Mouse (Mus musculus) lung, postnatal 14 days (tissue): ENCODE results near the gene BC025920.
"Not testable (repeated sequence)": the region's sequence is repeated elsewhere in the genome, so short reads cannot be mapped to it uniquely, and the experiment has no call there.

Source experiments
- DNase-seq: peaks from one replicate; pipeline ENCODE4 v3.0.0; 2021

Gene BC025920

DNA sequence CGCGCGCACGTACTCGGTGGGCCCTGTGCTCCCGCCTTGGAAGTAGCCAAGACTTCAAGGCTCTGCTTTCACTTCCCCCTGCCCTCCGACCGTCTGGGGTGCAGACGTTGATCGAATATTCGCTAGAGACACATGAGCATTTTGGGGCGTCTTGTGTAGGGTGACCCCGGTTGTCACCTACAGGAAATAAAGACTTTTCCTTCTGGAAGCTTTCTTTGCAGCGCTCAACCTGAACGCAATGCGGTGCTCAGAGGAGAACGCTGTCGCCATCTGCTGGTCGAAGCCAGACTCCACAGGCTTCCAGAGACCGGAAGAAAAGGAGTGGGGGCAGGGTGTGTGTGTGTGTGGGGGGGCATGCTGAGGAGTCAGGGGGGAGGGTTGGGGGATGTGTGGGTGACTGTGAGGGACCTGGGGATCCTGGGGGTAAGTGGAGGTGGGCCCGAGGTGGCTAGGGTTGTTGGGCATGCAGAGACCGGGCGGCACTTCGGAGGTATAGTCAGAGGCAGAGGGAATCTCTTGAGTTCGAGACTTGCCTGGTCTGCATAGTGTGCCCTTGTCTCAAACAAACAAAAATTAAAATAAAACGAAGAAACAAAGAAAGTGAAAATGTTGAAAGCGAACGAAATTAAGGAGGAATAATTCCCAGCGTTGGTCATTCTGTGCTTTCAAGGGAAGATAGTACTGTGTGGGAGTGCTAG, 953 bp upstream of the BC025920 start:
- peak; percentile 92 for DNase-seq

DNA sequence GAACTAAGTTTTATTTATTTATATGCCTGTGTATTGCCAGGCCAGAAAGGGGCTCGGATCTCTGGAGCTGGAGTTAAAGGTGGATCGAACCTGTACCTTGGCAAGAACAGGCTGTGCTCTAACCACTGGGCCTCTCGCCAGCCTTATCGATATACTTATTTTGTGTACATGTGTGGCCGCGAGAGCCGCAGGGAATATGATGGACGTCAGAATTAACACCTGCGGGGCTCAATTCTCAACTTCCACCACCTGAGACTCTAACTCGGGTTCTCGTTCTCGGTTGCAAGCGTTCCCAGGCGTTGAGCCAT, 450 bp upstream of the BC025920 start:
- no peak for DNase-seq

DNA sequence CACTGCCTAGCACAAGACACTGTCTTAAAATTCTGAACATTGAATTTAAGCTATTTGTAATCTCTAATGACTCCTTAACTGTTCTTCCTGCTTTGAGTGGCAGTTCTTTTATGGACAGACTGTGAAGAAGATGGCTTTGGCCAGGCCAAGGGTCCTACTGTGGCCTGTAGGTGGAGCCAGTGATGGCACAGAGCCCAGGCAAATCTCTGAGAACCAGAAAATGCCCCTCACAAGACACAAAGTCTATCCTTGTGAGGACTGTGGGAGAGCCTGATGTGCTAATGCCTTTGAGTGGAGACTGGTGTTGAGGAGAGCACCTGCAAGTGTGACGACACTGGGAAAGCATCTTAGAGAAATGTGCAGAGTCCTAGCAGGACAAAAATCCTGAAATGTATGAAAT, 2.2 kb downstream of the BC025920 start:
- no peak for DNase-seq

DNA sequence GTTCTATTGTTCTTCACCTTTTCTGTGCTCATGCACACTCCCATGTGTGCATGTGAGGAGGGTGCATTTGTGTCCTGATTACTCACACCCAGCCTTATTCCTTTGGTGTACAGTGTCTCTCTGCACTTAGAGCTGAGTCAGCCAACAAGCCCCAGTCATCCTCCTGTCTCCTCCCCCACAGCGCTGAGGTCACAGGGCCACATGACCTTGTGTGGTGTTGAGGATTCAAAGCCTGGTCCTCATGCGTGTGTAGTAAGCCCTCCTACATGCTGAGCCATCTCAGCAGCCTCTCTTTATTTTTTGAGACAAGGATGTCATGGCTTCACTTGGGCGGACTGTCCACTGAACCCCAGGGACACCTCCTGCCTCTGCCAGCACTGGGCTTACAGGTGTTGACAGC, 6.7 kb downstream of the BC025920 start:
- DNase-seq, result no peak

DNA sequence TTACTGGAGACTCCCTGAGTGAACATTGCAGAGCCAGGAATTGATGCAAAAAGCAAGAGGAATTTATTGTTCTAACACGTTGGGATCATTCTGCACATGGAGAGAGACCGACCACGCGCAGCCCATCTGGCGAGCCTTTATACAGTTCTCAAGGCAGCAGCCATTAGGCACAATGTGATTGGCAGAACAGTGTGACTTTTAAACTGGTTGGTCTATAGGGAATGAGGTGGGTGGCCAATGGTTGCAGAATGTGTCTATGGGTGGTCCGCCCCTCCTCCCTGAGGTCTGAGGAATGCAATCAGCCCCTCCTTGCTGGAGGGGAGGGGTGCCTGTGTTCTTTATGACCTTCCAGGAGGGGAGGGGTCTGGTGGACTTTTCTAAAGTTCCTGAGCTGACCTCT, 9.4 kb downstream of the BC025920 start:
- no peak for DNase-seq

DNA sequence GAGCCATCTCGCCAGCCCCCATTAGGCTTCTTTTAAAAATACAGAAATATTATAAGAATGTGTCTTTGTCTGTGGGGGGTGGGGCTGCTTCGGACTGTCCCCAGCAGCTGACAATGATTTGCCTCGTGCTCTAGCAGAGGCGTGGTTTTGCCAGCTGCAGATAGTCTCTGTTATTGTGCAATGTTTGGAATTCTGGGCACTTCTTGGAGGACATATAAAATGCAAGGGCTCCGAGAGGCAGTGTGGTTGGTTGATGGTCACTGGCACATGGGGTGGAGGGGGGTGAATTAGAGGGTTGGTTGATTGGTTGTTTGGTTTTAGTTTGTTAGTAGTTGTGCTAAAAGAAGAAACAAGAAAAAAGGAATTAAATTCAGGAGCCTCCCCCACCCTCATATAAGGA, 13.9 kb downstream of the BC025920 start:
- no peak for DNase-seq

DNA sequence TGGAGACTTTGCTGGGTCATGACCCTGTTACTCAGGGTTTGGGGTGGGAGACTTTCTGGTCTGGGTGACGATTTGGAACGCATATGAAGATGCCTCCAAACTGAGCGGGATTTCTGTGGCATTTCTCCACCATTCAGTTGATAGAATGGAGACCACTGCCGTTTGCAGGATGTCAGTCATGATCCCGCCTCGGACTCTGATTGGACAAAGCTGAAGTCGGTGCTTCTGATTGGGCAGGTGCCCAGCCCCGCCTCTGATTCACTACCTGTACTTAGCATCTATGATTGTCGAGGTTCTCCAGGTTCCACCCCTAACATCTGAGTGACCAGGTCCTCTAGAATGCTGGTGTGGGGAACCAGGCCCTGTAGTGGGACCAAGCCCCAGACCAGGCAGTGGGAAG, 14.7 kb downstream of the BC025920 start:
- no peak for DNase-seq

DNA sequence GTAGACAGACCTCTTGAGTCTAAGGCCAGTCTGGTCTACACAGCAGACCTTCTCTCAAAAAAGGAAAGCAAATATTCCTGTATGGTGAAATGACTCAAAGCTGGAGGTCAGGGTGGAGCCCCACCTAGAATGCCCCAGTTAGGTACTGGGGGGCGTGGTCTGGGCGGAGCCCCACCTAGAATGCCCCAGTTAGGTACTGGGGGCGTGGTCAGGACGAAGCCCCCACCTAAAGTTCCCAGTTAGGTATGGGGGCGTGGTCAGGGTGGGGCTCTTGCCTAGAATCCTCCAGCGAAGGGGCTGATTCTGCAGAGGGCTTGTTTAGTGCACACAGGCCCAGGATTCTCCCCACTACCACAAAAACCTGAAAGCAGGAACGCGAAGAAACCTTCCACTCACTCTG, 17.4 kb downstream of the BC025920 start:
- DNase-seq, result no peak

DNA sequence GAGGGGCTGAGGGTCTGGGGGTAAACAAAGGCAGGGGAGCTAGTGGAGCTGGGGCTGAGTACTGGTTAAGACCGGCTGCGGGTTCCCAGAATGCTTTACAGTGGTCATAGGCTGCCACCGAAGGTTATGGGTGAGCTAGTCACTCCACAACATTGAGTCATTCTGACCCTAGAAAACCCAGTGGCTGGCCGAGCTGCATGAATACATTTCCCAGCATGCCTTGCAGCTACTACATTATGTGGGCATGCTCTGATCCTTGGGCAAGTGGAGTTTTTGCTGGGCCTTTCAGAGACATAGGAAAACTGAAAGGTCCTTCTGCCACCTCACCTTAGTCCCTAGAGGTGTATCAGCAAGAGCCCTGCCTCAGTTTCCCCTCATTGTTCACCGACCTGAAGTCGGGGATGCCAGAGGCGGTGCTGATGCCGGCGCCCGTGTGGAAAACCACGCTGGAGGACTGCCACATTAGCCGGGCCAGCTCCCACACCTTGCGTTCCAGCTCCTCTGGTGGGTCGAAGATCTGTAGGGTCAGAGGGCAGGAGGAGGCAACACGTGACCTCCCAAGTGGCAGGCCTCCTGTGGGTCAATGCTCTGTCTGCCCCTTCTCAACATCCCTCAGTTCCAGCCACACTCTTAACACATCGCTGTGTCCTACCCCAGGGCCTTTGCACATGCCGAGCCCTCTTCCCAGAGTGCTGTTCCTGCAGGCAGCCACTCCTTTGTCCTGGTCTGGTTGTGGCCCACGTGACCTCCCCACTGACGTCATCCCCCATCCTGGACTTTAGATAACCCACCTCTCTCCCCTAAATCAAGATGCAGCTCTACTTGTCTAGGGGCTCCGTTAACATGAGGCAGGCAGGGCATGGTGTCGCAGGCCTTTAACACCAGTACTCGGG, 20.3 kb downstream of the BC025920 start:
- DNase-seq, result no peak

DNA sequence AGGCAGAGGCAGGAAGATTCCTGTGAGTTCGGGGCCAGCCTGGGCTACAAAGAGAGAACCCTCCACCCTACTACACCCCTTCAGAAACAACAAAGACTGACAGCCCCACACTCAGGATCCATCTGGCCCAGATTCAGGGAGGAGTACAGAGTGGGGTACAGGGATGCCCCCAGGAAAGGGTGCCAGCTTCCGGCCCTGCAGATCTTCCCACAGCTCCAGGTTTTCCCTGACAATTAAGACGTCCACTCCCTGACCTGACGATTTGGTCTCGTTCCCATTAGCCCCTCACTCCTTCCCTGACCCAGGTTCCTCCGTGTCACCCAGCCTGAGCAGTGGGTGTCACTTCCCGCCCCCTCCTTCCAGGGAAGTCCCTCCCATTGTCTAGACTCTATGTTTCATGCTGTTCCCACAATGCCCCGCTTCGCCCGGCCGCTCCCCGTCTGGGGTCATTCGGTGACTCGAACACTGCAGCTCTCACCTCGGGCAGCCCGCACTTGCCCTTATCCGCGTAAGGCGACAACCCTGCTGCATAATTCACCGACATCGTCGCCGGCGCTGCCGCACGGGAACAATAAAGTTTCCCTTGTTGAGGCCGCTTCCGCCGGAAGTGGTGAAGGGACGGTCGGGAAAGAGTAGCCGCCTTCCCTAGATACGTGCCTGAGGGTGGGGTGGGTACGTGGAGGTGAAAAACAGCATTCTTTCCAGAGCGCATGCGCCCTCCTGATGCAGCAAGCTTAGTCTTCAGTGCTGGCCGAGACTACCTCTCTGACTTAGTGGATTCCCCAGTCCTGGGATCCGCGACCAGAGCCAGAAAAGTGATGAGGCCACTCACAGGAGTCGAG, 21.1 kb downstream of the BC025920 start, which contains the start of gene Sirt6:
Gene Sirt6 (minus strand): TSS at position 804 of the 842 bp plus-strand sequence.
- DNase-seq, result peak; percentile 93

DNA sequence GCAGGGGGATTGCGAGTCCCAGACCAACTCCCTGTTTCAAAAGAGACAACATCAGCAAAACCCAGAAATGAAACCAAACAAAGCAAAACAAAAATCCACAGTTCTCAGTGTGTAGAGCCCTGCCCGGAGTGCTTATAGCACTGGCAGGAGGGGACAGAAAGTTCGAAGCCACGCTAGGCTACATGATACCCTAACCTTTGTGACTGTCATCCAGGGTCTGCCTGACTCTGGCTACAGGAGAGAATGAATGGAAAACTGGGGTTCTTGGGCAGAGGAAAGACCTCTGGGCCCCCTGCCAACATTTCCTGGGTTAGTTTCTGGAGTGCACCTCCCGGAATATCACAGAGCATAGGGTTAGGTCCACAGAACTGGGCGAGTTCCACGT, 21.8 kb downstream of the BC025920 start:
- DNase-seq, result peak; percentile 28

DNA sequence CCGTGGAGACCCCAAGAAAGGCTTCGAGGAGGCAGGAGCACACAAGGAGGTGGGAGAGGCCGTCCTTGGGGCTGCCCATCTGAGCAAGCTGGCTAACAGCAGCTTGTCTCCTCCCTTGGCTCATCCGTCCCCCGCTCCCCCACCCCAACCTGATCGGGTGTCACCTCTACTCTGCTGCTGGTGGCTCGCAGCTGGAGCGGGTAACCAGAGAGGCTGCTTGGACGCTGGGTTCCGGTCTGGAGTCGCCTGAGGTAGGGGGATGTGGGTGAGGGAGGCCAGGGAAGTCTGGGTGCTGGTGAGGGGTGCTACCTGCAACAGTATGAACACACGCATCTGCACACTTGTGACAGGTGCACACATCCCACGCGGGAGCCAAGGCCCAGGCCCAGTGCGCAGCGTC, 22.3 kb downstream of the BC025920 start, which contains the start of gene Ankrd24:
Gene Ankrd24 (plus strand): TSS at position 151 of the 400 bp plus-strand sequence.
- DNase-seq, result no peak

DNA sequence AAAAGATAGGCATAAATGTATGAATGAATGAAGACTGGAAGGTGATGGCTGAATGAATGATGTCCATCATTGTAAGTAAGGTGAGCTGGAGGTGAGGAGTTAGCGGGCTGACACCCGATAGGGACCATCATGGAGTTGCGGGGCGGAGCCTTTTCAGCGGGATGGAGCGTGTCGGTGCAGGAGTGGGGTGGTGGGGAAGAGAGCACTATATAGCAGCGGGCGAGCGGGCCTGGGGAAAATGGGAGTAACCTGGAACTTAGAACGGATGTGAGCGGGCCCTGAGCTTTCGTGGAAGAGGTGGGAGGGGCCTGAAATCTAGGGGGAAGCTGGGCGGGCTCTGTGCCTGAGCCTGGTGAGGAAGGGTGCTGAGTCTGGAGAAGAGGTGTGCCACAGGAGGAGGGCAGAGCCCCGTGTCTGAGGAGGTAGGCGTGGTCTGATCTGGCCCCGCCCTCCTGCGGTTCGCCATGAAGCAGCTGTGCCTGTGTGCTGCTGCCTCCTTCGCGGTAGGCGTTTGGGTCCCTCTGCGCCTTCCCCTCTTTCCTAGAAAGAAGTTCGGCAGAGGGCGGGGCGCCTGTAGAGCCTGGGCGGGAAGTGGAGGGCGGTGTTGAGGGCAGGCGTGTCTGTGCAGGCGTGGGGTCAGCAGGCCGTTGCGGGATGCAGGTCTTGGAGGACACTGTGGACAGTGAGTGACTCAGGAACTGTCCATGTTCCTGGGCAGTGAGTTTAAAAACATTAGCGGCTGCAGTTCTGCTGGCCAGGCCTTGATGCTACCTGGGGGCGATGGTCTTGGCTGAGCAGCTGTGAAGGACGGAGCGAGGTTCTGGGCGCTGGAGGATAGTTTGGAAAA, 27.4 kb downstream of the BC025920 start:
- peak; percentile 85 for DNase-seq

DNA sequence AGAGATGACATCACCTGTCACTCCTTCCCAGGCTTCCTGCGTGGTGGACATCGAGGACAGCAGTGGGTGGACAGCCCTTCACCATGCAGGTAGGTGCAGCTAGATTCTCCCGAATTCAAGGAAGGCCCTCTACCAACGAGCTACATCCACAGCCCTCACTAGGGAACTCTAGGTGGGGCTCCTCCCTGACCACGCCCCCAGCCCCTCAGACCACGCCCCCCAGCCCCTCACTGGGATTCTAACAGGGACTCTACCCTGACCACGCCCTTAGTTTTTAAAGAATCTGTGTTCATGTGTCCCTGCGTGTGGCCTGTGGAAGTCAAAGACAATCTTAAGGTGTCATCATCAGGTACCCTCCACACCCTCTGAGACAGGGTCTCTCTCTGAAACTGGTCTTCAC, 30.3 kb downstream of the BC025920 start:
- DNase-seq, result no peak

DNA sequence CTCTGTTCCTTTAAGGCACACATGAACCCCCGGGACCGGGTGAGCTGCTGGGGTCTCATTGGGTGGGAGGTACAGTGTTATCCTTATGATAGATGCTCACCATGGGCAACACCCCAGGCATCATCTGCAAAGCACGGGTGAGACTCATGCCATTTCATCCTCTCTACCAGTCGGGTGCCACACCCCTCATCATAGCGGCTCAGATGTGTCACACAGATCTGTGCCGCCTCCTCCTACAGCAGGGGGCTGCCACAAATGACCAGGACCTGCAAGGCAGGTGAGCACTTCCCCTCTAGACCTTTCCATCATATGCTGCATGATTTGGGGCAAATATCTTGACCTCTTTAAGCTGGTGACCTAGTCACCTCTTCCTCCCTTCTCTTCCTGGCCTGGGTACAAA, 32.0 kb downstream of the BC025920 start:
- DNase-seq, result no peak

DNA sequence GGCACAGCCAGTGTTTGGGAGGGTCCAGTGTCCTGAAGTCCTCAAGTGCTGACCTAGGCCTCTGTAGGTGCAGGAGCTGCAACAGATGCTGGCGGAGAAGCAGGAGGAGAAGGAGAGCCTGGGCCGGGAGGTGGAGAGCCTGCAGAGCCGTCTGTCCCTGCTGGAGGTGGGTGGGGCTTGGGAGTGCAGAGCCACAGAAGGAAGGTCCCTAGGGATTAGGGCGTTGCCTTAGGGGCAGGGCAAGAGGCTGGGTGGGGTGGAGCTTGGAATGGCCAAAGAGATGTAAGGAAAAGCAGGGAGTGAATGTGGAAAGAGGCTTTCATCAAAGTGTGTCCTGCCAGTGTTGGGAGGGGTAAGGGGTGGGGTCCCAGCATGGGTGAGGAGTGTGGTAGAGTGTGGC, 34.8 kb downstream of the BC025920 start:
- not testable (repeated sequence) for DNase-seq

DNA sequence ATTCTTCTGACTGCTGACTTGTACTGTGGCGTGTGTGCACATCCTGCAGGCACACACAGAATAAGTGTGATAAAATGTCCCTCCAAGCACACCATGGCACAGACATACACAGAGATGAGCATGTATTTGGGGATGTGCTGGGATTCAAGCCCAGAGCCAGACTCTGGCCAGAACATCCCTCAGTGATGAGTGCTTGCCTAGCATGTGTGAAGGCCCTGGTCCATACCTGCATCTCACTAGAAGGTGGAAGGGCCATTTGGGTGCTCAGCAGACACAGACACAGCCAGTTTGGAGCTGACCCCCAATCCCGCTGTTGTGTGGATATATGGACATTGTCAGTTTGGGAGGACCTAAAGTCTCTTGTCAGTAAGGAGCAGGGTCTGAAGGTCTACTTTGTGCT, 35.5 kb downstream of the BC025920 start:
- no peak for DNase-seq

DNA sequence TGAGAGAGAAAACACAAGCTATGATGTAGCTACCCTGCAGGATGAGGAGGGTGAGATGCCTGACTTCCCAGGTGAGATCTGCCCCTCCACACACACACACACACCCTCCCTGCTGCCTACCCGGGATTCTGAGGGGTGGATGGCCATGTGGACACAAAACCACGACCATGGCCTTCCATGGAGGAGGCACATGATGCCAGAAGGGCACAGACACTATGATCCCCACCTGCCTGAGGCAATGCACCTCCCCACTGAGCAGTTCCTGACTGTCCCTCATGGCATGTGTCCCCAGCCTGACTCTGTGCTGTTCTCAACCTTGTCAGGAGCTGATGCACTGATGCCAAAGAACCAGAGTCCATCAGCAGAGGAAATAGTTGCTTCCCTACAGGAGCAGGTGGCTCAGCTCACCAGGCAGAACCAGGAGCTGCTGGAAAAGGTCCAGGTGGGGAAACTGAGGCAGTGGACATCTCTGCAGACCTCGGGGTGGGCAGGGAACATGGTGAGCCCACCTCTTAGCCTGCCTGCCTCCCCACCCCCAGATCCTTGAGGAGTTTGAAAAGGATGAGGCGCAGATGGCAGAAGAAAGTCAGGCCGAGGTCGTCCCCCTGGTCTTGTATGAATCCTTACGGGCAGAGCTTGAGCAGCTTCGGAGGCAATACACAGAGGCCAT, 36.0 kb downstream of the BC025920 start:
- DNase-seq, result no peak

DNA sequence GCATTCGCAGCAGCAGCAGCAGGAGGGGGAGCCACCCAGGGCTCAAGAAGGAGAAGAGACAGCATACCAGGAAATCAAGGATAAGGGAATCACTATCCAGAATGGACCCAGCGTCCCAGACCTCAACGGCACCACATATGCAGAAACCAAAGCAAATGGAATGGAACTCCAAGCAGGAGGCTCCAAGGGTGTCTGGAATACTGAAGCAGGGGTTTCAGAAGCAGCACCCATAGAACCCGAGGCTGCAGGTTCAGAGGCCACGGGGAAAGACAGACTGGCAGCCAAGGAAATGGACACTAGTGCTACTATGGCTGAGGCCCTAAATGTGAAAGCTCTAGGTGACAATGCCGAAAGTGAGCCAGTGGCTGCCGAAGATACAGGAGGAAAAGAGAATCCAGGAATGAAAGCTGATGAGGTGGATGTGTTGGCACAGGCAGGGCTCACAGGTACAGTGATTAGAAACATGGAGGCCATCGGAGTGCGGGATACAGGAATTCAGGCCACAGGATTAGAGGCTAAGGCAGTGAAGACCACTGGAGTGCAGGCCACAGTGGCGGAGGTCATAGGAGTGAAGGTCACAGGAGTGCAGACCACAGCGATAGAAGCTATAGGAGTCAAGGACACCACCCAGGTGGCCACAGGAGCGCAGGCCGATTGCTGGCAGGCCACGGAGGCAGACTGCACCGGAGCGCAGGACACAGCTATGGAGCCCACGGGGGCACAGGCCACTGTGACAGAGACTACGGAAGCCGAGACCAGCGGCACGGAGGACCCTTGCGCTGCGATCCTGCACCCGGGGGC, 36.8 kb downstream of the BC025920 start:
- no peak for DNase-seq

DNA sequence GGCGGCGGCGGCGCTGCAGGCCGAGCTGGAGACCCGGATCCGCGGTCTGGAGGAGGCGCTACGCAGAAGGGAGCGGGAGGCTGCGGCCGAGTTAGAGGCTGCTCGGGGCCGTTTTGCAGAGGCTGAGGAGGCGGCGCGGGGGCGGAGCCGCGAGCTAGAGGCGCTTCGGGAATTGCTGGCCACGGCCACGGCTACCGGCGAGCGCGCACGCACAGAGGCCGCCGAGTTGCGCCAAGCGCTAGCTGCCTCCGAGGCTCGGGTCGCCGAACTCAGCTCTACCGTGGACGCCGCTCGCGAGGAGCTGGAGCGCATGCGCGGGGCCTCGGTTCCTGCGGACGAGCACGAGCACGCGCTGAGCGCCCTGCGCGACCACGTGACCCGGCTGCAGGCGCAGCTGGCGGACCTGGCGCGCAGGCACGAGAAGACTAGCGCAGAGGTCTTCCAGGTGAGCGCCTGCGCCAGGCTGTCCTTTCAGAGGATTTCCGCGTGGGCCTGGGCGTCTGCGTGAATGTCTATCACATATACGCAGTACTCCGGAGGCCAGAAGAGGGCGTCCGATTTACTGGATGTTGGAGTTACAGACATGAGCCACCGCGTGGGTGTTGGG, 37.5 kb downstream of the BC025920 start:
- peak; percentile 95 for DNase-seq

DNA sequence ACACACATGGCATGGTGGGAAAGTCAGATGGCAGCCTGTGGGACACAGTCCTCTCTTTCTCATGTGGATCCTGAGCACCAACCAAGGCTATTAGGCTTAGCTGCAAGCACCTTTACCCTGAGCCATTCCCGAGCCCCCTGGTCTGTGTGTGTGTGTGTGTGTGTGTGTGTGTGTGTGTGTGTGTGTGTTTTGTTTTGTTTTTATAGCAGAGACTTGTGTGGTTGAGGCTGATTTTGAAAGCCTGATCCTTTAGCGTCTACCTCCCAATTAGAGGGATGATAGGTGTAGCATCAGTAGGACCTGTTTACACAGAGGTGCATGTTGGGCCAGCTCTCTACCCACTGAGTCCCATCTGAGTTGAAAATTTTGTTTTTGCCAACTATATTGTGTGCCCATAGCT, 38.1 kb downstream of the BC025920 start:
- no peak for DNase-seq
